Mouse (Mus musculus): ENCODE results near the gene Glis1. TPM values are rescaled to one million over a fixed set of nuclear protein-coding genes. Genes with fewer than 3 reads are reported as not detected.

Gene Glis1
- polyA plus RNA-seq, 1 experiment from 2014 or later: 1.7 TPM

GRCm38 (mm10) chr4:107683006-107683756 is 248.8 kb downstream of the Glis1 start:
- Histone ChIP-seq H3K27ac (no peak overlapping the region), H3K4me2 (no peak overlapping the region), H3K27me3 (0 out of 2 replicates have a peak, but pooled peaks cover 11% of the 10 kb centered on the region), H3K36me3 (no peaks in the 10 kb centered on the region), H3K4me1 (replicated peaks) (peaks cover 39% of the 10 kb centered on the region), H3K9me3 (no peaks in the 10 kb centered on the region), H3K4me3 (no peak overlapping the region), H3K9ac (no peak overlapping the region)
- ATAC-seq (ENCODE audit: low FRiP score): no peak
- WGBS: 92% methylated on average over 37 of the region's 37 CpGs

- peaks cover 33% of the 10 kb centered on the region for H3K4me1 ChIP-seq (replicated peaks)
- no peak within 1 kb of the TSS for H3K4me2 ChIP-seq
- 91% methylated on average over 14 of the region's 14 CpGs for WGBS
- H3K9me3 ChIP-seq: no peaks in the 10 kb centered on the region
- H3K4me3 ChIP-seq: no peak within 1 kb of the TSS
- 0 out of 2 replicates have a peak, but pooled peaks cover 11% of the 10 kb centered on the region for H3K27me3 ChIP-seq
- H3K27ac ChIP-seq: no peak within 1 kb of the TSS
- H3K36me3 ChIP-seq: no peaks in the 10 kb centered on the region
- H3K9ac ChIP-seq: no peak within 1 kb of the TSS
- no peak for ATAC-seq (ENCODE audit: low FRiP score)
These were observed 249.7 kb downstream of the Glis1 start, which contains the start of gene Dmrtb1 for GRCm38 (mm10) chr4:107684130-107684529. Gene Dmrtb1, minus strand, starts transcription at chr4:107684230.

Small RNA genes lying within 50 kb of the gene (microRNA-seq; reads per million reads assigned to microRNA genes)
- not detected for gene Gm24804

Other genes starting within 250 kb of the Glis1 start
- not detected in 2 replicates for gene Ldlrad1, start 225.4 kb upstream of the Glis1 start, polyA plus RNA-seq (2015; fragmentation: Nextera tagmentation; extraction: Ambion mirVana)
- 56.8 and 59.4 TPM in 2 replicates for gene Lrrc42, start 181.1 kb upstream of the Glis1 start, polyA plus RNA-seq (2015; fragmentation: Nextera tagmentation; extraction: Ambion mirVana)
- 43.5 and 44.7 TPM in 2 replicates for gene Hspb11, start 181.0 kb upstream of the Glis1 start, polyA plus RNA-seq (2015; fragmentation: Nextera tagmentation; extraction: Ambion mirVana)
- not detected in 2 replicates for gene Dio1, start 127.4 kb upstream of the Glis1 start, polyA plus RNA-seq (2015; fragmentation: Nextera tagmentation; extraction: Ambion mirVana)
- 61.4 and 67.3 TPM in 2 replicates for gene Yipf1, start 120.2 kb upstream of the Glis1 start, polyA plus RNA-seq (2015; fragmentation: Nextera tagmentation; extraction: Ambion mirVana)
- 17.3 and 18.5 TPM in 2 replicates for gene Ndc1, start 66.8 kb upstream of the Glis1 start, polyA plus RNA-seq (2015; fragmentation: Nextera tagmentation; extraction: Ambion mirVana)
- 21.8 and 26.3 TPM in 2 replicates for gene Dmrtb1, start 249.6 kb downstream of the Glis1 start, polyA plus RNA-seq (2015; fragmentation: Nextera tagmentation; extraction: Ambion mirVana)

Data from hindbrain, embryonic 13.5 days (tissue).